Mouse (Mus musculus): ENCODE data around the gene 4930595D18Rik. TPM values are rescaled to one million over a fixed set of nuclear protein-coding genes. Genes with fewer than 3 reads are reported as not detected.
A peak's percentile ranks its signal among the peaks of the same experiment; 100 is the strongest.

The 4930595D18Rik gene
- total RNA-seq, 1 experiment from 2014 or later: 0.32 TPM

- no peak for ATAC-seq (replicated peaks; ENCODE audit: low read depth, poor library complexity, severe bottlenecking)
Observed at GRCm38 (mm10) chr12:111166681-111167289, 17.5 kb downstream of the 4930595D18Rik start.

- peak; percentile 17 for ATAC-seq (replicated peaks; ENCODE audit: low read depth, poor library complexity, severe bottlenecking)
Observed at GRCm38 (mm10) chr12:111165831-111166591, 18.3 kb downstream of the 4930595D18Rik start, which contains the start of gene Traf3. Traf3 (plus strand) TSS chr12:111166370.

- ATAC-seq (replicated peaks; ENCODE audit: low read depth, poor library complexity, severe bottlenecking): peak; percentile 43; the same call in 1 of the 2 replicates
Observed at GRCm38 (mm10) chr12:111165146-111165812, 19.0 kb downstream of the 4930595D18Rik start.

- ATAC-seq (replicated peaks; ENCODE audit: low read depth, poor library complexity, severe bottlenecking): peak; percentile 70
Observed at GRCm38 (mm10) chr12:111164310-111164751, 20.0 kb downstream of the 4930595D18Rik start.

GRCm38 (mm10) chr12:111162312-111163061 lies 21.8 kb downstream of the 4930595D18Rik start:
- ATAC-seq (replicated peaks; ENCODE audit: low read depth, poor library complexity, severe bottlenecking): no peak

GRCm38 (mm10) chr12:111161943-111162311 lies 22.4 kb downstream of the 4930595D18Rik start:
- ATAC-seq (replicated peaks; ENCODE audit: low read depth, poor library complexity, severe bottlenecking): no peak

GRCm38 (mm10) chr12:111160871-111161270 lies 23.4 kb downstream of the 4930595D18Rik start:
- ATAC-seq (replicated peaks; ENCODE audit: low read depth, poor library complexity, severe bottlenecking): no peak

- peak; percentile 74 for ATAC-seq (replicated peaks; ENCODE audit: low read depth, poor library complexity, severe bottlenecking)
Observed at GRCm38 (mm10) chr12:111159659-111160428, 24.4 kb downstream of the 4930595D18Rik start.

- no peak for ATAC-seq (replicated peaks; ENCODE audit: low read depth, poor library complexity, severe bottlenecking)
Observed at GRCm38 (mm10) chr12:111155756-111156155, 28.5 kb downstream of the 4930595D18Rik start.

- ATAC-seq (replicated peaks; ENCODE audit: low read depth, poor library complexity, severe bottlenecking): no peak
Observed at GRCm38 (mm10) chr12:111154641-111155040, 29.6 kb downstream of the 4930595D18Rik start.

- no peak for ATAC-seq (replicated peaks; ENCODE audit: low read depth, poor library complexity, severe bottlenecking)
Observed at GRCm38 (mm10) chr12:111153946-111154345, 30.3 kb downstream of the 4930595D18Rik start.

GRCm38 (mm10) chr12:111152981-111153710 lies 31.1 kb downstream of the 4930595D18Rik start:
- peak; percentile 62 for ATAC-seq (replicated peaks; ENCODE audit: low read depth, poor library complexity, severe bottlenecking)

- no peak for ATAC-seq (replicated peaks; ENCODE audit: low read depth, poor library complexity, severe bottlenecking)
Observed at GRCm38 (mm10) chr12:111152579-111152978, 31.7 kb downstream of the 4930595D18Rik start.

- ATAC-seq (replicated peaks; ENCODE audit: low read depth, poor library complexity, severe bottlenecking): no peak
Observed at GRCm38 (mm10) chr12:111151422-111152156, 32.7 kb downstream of the 4930595D18Rik start.

GRCm38 (mm10) chr12:111150236-111150596 lies 34.1 kb downstream of the 4930595D18Rik start:
- no peak for ATAC-seq (replicated peaks; ENCODE audit: low read depth, poor library complexity, severe bottlenecking)

GRCm38 (mm10) chr12:111149495-111150235 lies 34.6 kb downstream of the 4930595D18Rik start:
- peak; percentile 52 for ATAC-seq (replicated peaks; ENCODE audit: low read depth, poor library complexity, severe bottlenecking)

GRCm38 (mm10) chr12:111145269-111145668 lies 39.0 kb downstream of the 4930595D18Rik start:
- no peak for ATAC-seq (replicated peaks; ENCODE audit: low read depth, poor library complexity, severe bottlenecking)
